In genomic region chr11:79591591-79591975, GRCm38 (mm10) we compare ENCODE assay signal across 8 mouse cellular contexts. TPM values are rescaled to one million over a fixed set of nuclear protein-coding genes. Genes with fewer than 3 reads are reported as not detected.
DNase-seq lines count a peak whose midpoint lies in the region; ATAC-seq and TF ChIP-seq lines count a peak whose summit lies in the region.

No protein-coding gene starts in this region.

- 0 out of 2 replicates have a peak, but pooled peaks cover 2% of the 10 kb centered on the region for H3K4me1 ChIP-seq in lung, embryonic 14.5 days (ENCODE audit: insufficient read depth)
- peaks cover 30% of the 10 kb centered on the region for H3K4me1 ChIP-seq in forebrain, embryonic 16.5 days (replicated peaks; ENCODE audit: control insufficient read depth, insufficient read depth, low read length)
- peaks cover 9% of the 10 kb centered on the region; the same call in 1 of the 2 replicates for H3K4me1 ChIP-seq in liver, embryonic 15.5 days (replicated peaks)

- DNase-seq in lung, embryonic 14.5 days = no peak
- DNase-seq in lung, postnatal 25 days (ENCODE audit: low spot score) = no peak
- peak; percentile 70 for DNase-seq in cerebellum, adult 9-10 months
- no peak for DNase-seq in urinary bladder, adult 18-20 months (ENCODE audit: low spot score in 2 of 2)
- DNase-seq in gastrocnemius, postnatal 14 days = no peak
- no peak for DNase-seq in yolk sac, embryonic 10.5 days (ENCODE audit: low spot score)

- intact Hi-C loops in gastrocnemius, postnatal 14 days (cut with DNase I; ENCODE audit: low total_unique reads) = no loop called here

- H3K27ac ChIP-seq in lung, embryonic 14.5 days (ENCODE audit: low read depth) = no peak overlapping the region
- peak overlapping the region; percentile 82 for H3K27ac ChIP-seq in forebrain, embryonic 16.5 days (ENCODE audit: low read length)
- H3K27ac ChIP-seq in liver, embryonic 15.5 days (replicated peaks) = no peak overlapping the region

- H3K9me3 ChIP-seq in lung, embryonic 14.5 days (ENCODE audit: low read depth, low read length) = no peaks in the 10 kb centered on the region
- no peaks in the 10 kb centered on the region for H3K9me3 ChIP-seq in forebrain, embryonic 16.5 days (ENCODE audit: control insufficient read depth, low read length)
- no peaks in the 10 kb centered on the region for H3K9me3 ChIP-seq in liver, embryonic 15.5 days (replicated peaks)

- peak overlapping the region; percentile 57 for H3K4me3 ChIP-seq in lung, embryonic 14.5 days (ENCODE audit: low read depth, low read length)
- H3K4me3 ChIP-seq in forebrain, embryonic 16.5 days (replicated peaks; ENCODE audit: low read length) = peak overlapping the region; percentile 79
- peak overlapping the region; percentile 48; the same call in 1 of the 2 replicates for H3K4me3 ChIP-seq in liver, embryonic 15.5 days (replicated peaks)

- WGBS in lung, embryonic 14.5 days = 39% methylated on average over 5 of the region's 5 CpGs
- WGBS in forebrain, embryonic 16.5 days = 12% methylated on average over 5 of the region's 5 CpGs
- WGBS in liver, embryonic 15.5 days (ENCODE audit: insufficient replicate concordance) = 30% methylated on average over 5 of the region's 5 CpGs

- no peaks in the 10 kb centered on the region for H3K36me3 ChIP-seq in lung, embryonic 14.5 days (ENCODE audit: insufficient read depth)
- no peaks in the 10 kb centered on the region for H3K36me3 ChIP-seq in forebrain, embryonic 16.5 days (ENCODE audit: control insufficient read depth, insufficient read depth)
- no peaks in the 10 kb centered on the region for H3K36me3 ChIP-seq in liver, embryonic 15.5 days (replicated peaks)

- TF ChIP-seq CTCF in lung, embryonic 14.5 days (IDR thresholded peaks at IDR 0.05; ENCODE audit: low read depth) = no peak

- H3K9ac ChIP-seq in lung, embryonic 14.5 days = peak overlapping the region; percentile 54
- peak overlapping the region; percentile 95 for H3K9ac ChIP-seq in forebrain, embryonic 16.5 days (replicated peaks; ENCODE audit: low read depth, low read length)
- H3K9ac ChIP-seq in liver, embryonic 15.5 days = no peak overlapping the region

- peaks cover 53% of the 10 kb centered on the region for H3K27me3 ChIP-seq in lung, embryonic 14.5 days (ENCODE audit: insufficient read depth, low read length)
- H3K27me3 ChIP-seq in forebrain, embryonic 16.5 days (replicated peaks; ENCODE audit: control insufficient read depth, insufficient read depth, low read length) = no peaks in the 10 kb centered on the region
- H3K27me3 ChIP-seq in liver, embryonic 15.5 days = peaks cover 77% of the 10 kb centered on the region

- peak overlapping the region; percentile 87 for H3K4me2 ChIP-seq in lung, embryonic 14.5 days
- peak overlapping the region; percentile 76 for H3K4me2 ChIP-seq in forebrain, embryonic 16.5 days (ENCODE audit: low read length)
- H3K4me2 ChIP-seq in liver, embryonic 15.5 days = peak overlapping the region; percentile 69

- 0 out of 2 replicates have a peak, but pooled peaks have one; percentile 28 for ATAC-seq in lung, embryonic 14.5 days (ENCODE audit: insufficient read depth)
- peak; percentile 45 for ATAC-seq in forebrain, embryonic 16.5 days
- no peak for ATAC-seq in liver, embryonic 15.5 days (ENCODE audit: insufficient read depth)

RNA-seq across cellular contexts. Expression of gene Rab11fip4, which starts 0.6 kb away (rescaled TPM):
- polyA plus RNA-seq in lung, embryonic 14.5 days (2014; fragmentation: Nextera tagmentation; extraction: Ambion mirVana) = 2.3 and 2.6 TPM in 2 replicates
- 28.5 and 31.6 TPM in 2 replicates for polyA plus RNA-seq in forebrain, embryonic 16.5 days (2015; fragmentation: Nextera tagmentation; extraction: Ambion mirVana)
- 0.90 and 1.1 TPM in 2 replicates for polyA plus RNA-seq in liver, embryonic 15.5 days (2015; fragmentation: Nextera tagmentation; extraction: Ambion mirVana)
- 1 to 10 TPM in 1 of 2 experiments, under 1 TPM in 1; 0.74 to 1.6 TPM for total RNA-seq in gastrocnemius, postnatal 14 days (2021)
